Mouse (Mus musculus): Measurements from ENCODE around the gene Fnip2. TPM values are rescaled to one million over a fixed set of nuclear protein-coding genes. Genes with fewer than 3 reads are reported as not detected.

Gene Fnip2
- total RNA-seq, 2 experiments from 2014 or later: 4.9 to 5.3 TPM

Other genes starting within 250 kb of the Fnip2 start
- gene Gm17359, start 231.1 kb downstream of the Fnip2 start, total RNA-seq (2021): not detected
- gene Ppid, start 23.5 kb upstream of the Fnip2 start, total RNA-seq (2021): 10 to 100 TPM; 29.5 to 29.6 TPM
- 1 to 10 TPM; 2.3 to 2.7 TPM for gene 4930579G24Rik, start 61.3 kb upstream of the Fnip2 start, total RNA-seq (2021)
- gene Etfdh, start 61.7 kb upstream of the Fnip2 start, total RNA-seq (2021): 100 to 1,000 TPM in 1 of 2 experiments, 10 to 100 TPM in 1; 97.3 to 138 TPM
- gene Rxfp1, start 170.1 kb upstream of the Fnip2 start, total RNA-seq (2021): not detected

Data from gastrocnemius, postnatal 14 days (tissue).